Mouse (Mus musculus) cerebellum, postnatal 14 days (tissue): ENCODE measurements at regions not wholly inside any gene's neighbourhood (a gene's known extent, or its start where the extent isn't known, plus 50 kb on each side); places are given as distances from the start of the nearest gene placed in this dataset.
A peak's percentile ranks its signal among the peaks of the same experiment; 100 is the strongest.

ENCODE experiments used
- DNase-seq, 2 experiments: peaks; one replicate each; pipeline ENCODE4 v3.0.0; 2021; ENCODE audit warnings: mixed read lengths in 2 of 2

GRCm38 (mm10) chr4:106185745-106186501 lies 130.1 kb upstream of the Usp24 start:
- DNase-seq = no peak

GRCm38 (mm10) chr4:106186684-106187083 lies 129.3 kb upstream of the Usp24 start:
- DNase-seq = no peak

- no peak for DNase-seq
These were observed 125.8 kb upstream of the Usp24 start for GRCm38 (mm10) chr4:106190248-106190647.

GRCm38 (mm10) chr4:106191331-106191730 lies 124.7 kb upstream of the Usp24 start:
- DNase-seq = no peak

GRCm38 (mm10) chr4:106191843-106192242 lies 124.2 kb upstream of the Usp24 start:
- DNase-seq = no peak

- no peak for DNase-seq
These were observed 122.6 kb upstream of the Usp24 start for GRCm38 (mm10) chr4:106193204-106193945.

- no peak for DNase-seq
These were observed 120.4 kb upstream of the Usp24 start for GRCm38 (mm10) chr4:106195497-106196166.

- DNase-seq = peak; percentile 11 to 16
These were observed 116.2 kb upstream of the Usp24 start for GRCm38 (mm10) chr4:106199833-106200232.

- no peak for DNase-seq
These were observed 115.8 kb upstream of the Usp24 start for GRCm38 (mm10) chr4:106200241-106200640.

GRCm38 (mm10) chr4:106202554-106202953 lies 113.5 kb upstream of the Usp24 start:
- DNase-seq = no peak

GRCm38 (mm10) chr4:106205200-106205599 lies 110.8 kb upstream of the Usp24 start:
- no peak for DNase-seq

- no peak for DNase-seq
These were observed 110.0 kb upstream of the Usp24 start for GRCm38 (mm10) chr4:106206023-106206422.

- no peak for DNase-seq
These were observed 106.5 kb upstream of the Usp24 start for GRCm38 (mm10) chr4:106209465-106209864.

GRCm38 (mm10) chr4:106209975-106210374 lies 106.0 kb upstream of the Usp24 start:
- DNase-seq = no peak

- DNase-seq = no peak
These were observed 101.8 kb upstream of the Usp24 start for GRCm38 (mm10) chr4:106214170-106214569.

- peak; percentile 44 to 53 for DNase-seq
These were observed 95.4 kb upstream of the Usp24 start for GRCm38 (mm10) chr4:106220621-106221020.

GRCm38 (mm10) chr4:106225184-106225862 lies 90.7 kb upstream of the Usp24 start:
- peak; percentile 76 to 82 for DNase-seq

- peak; percentile 16 to 27 for DNase-seq
These were observed 88.6 kb upstream of the Usp24 start for GRCm38 (mm10) chr4:106227428-106227827.

GRCm38 (mm10) chr4:106228534-106228933 lies 87.5 kb upstream of the Usp24 start:
- peak; percentile 89 to 90 for DNase-seq

- DNase-seq = no peak
These were observed 86.5 kb upstream of the Usp24 start for GRCm38 (mm10) chr4:106229526-106229925.

GRCm38 (mm10) chr4:106232499-106232970 lies 83.5 kb upstream of the Usp24 start:
- DNase-seq = peak; percentile 34 to 35

GRCm38 (mm10) chr4:106244384-106244819 lies 71.6 kb upstream of the Usp24 start:
- no peak for DNase-seq
